Mouse (Mus musculus) thymus, adult 2 months (tissue): Measurements from ENCODE around the gene Akt1s1.

Source experiments
- CTCF ChIP-seq: fragments of 200-500 bp; IDR thresholded peaks from 2 replicates; pipeline ENCODE4 v1.5.1; 2012; ENCODE audit warnings: mild to moderate bottlenecking, control low read depth, low read length, moderate library complexity, borderline replicate concordance; ENCODE audit not compliant: control insufficient read depth, poor library complexity, insufficient read depth; ENCODE audit errors: extremely low read depth
- POLR2A ChIP-seq: fragments of 200-500 bp; IDR thresholded peaks from 2 replicates; pipeline ENCODE4 v1.6.1; 2012; ENCODE audit warnings: mild to moderate bottlenecking, low read length, control low read depth, moderate library complexity; ENCODE audit not compliant: control insufficient read depth, poor library complexity, insufficient read depth; ENCODE audit errors: extremely low read depth

DNA sequence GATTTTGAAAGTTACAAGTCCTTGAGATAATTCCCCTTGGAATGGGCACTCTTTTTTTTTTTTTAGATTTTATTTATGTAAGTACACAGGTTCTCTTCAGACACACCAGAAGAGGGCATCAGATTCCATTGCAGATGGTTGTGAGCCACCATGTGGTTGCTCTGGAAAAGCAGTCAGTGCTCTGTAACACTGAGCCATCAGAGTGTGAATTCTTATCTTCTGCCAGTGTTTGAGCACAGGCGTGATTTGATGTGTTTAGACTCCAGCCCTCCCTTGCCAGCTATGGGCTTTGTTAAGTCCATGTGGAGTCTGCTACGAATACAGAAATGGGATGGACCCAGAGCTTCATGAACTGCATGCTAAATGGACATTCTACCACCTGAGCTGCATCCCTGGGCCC, 30.6 kb upstream of the Akt1s1 start:
- TF ChIP-seq CTCF (no peak), POLR2A (no peak)
